Mouse (Mus musculus): ENCODE measurements at regions not wholly inside any gene's neighbourhood (a gene's known extent, or its start where the extent isn't known, plus 50 kb on each side); places are given as distances from the start of the nearest gene placed in this dataset.
"Not testable (repeated sequence)": the region's sequence is repeated elsewhere in the genome, so short reads cannot be mapped to it uniquely, and the experiment has no call there.

- no peak for DNase-seq (ENCODE audit: low spot score in 2 of 2)
Observed at GRCm38 (mm10) chr12:32434506-32435002, 56.0 kb downstream of the Ccdc71l start.

DNA sequence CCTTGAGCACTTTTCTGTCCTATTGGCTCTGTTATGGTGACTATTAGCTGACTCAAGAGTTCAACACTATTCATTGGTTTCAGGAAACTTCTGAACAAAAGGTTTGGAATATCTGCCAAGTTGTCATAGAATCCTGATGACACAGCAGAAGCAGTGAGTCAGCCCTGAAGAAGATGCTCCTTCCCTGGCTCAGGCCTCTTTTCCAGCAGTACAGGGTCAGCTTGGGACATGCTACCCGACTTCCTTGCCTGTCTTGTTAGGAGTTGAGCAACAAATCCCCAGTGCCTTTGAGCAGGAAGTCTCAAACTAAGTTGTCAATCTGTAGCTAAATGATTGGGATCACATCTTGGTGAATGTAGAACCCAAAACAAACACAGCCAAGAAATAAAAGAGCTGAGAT lies 56.6 kb downstream of the Ccdc71l start:
- DNase-seq (ENCODE audit: low spot score in 2 of 2), result no peak

DNA sequence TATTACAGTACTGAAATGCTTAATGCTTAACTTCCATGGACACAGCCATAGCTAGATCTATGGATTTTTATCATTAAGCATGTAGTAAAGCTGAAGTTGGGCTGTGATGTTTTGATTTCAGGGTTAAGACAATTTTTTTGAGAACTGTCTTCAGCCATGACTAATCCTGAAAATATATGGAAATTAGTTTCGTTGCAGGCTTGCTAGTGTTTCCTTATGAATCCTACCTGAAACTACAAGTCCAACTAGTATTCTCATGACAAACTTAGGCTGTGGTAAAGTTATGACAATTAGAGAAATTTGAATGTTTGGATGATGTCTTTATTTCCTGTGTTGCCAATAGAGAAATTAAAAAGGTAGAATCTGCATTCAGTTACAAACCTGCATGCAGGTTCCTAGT lies 59.7 kb downstream of the Ccdc71l start:
- DNase-seq (ENCODE audit: low spot score in 2 of 2), result no peak

DNA sequence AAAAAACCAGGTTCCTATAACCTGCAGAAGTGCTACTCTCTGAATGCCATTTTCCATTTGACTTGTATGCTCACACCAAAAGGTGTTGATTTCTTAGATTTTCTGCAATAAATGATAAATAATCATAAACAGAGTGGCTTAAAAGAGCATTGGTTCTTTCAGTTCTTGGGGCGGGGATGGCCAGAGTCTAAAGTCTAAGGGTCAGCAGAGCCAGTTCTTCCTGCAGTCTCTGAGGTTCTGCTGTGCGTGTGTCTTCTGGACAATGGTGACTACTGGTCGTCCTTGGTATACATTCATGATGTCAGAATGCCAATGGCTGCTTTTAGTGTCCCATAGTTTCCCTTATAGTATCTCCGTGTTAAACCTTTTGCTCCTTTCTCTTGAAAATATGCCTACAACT lies 66.3 kb downstream of the Ccdc71l start:
- no peak for DNase-seq (ENCODE audit: low spot score in 2 of 2)

DNA sequence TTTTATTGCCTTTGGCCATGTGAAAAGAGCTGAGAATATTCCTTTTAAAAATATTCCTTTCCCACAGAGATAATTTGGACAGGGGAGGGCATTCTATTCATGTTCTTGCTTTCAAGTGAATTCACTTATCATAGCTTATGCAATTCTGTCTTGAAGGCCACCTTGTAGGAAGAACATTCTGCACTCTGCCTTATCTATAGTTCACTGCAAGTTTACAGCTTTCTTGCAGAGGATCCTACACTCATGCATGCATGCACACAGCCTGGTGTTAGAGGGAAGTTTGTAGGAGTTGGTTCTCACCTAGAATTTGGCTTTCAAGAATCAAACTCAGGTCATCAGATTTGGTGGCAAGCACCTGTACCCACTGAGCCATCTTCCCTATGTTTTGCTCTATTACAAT lies 67.4 kb downstream of the Ccdc71l start:
- no peak for DNase-seq (ENCODE audit: low spot score in 2 of 2)

DNA sequence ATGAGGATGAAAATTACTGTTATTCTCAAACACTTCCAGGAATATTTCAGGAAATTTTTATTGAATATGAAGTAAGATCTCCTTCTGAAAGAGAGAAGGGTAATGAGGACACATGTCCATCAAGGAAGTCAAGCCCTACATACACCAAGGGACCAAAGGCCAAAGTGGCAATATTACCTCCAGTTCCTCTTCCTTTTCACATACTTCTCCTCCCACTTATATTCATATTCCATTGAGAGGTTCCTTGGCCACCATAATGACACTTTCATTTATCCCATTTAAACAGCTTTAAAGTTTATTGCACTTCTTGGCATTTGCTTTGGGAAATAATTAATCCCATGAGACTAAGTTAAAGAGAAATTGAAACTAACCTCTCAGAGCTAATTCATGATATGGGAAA lies 70.9 kb downstream of the Ccdc71l start:
- DNase-seq (ENCODE audit: low spot score in 2 of 2), result no peak

GRCm38 (mm10) chr12:32451226-32451625 lies 72.7 kb downstream of the Ccdc71l start:
- DNase-seq (ENCODE audit: low spot score in 2 of 2), result no peak

DNA sequence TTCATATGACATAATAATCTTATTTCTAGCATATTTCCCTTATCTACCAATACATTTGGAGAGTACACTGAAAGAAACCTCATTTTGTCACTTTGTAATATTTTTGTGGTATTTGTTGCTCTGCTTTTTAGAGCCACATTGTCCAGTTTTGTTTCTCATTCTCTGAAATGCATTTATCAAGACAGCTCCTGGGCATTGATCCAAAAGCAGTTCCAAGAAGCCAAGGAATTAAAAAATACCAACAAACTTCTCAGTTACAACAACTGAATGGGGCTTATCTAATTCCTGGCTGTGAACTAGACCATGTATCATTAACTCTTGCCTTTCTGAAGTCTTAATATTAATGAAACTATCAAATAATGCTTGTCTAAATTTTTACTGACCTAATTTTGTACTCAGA lies 76.3 kb downstream of the Ccdc71l start:
- peak in 1 of 2 experiments; percentile 7 for DNase-seq (ENCODE audit: low spot score in 2 of 2)

- DNase-seq (ENCODE audit: low spot score in 2 of 2), result not testable (repeated sequence)
Observed at GRCm38 (mm10) chr12:32455231-32455630, 76.7 kb downstream of the Ccdc71l start.

DNA sequence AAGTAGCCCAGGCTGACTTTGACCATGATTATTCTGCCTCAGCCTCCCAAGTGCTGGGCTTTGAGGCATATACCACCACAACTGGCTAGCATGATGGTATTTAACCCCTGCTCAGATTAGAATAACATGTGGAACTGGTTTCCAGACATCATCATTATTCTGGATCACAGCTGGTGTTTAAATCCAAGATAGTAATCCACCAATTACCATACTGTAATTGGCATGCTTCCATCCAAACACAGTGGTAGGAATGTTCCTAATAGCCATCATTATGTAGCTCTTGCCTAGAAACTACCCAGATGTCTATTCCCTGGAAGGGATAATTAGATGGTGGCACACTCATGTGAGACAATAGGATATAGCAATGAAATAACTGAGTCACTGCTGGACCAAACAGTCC lies 77.4 kb downstream of the Ccdc71l start:
- DNase-seq (ENCODE audit: low spot score in 2 of 2), result no peak

- DNase-seq (ENCODE audit: low spot score in 2 of 2), result no peak
Observed at GRCm38 (mm10) chr12:32456796-32457195, 78.3 kb downstream of the Ccdc71l start.

- no peak for DNase-seq (ENCODE audit: low spot score in 2 of 2)
Observed at GRCm38 (mm10) chr12:32458386-32458785, 79.9 kb downstream of the Ccdc71l start.

- no peak for DNase-seq (ENCODE audit: low spot score in 2 of 2)
Observed at GRCm38 (mm10) chr12:32460330-32460998, 82.0 kb downstream of the Ccdc71l start.

DNA sequence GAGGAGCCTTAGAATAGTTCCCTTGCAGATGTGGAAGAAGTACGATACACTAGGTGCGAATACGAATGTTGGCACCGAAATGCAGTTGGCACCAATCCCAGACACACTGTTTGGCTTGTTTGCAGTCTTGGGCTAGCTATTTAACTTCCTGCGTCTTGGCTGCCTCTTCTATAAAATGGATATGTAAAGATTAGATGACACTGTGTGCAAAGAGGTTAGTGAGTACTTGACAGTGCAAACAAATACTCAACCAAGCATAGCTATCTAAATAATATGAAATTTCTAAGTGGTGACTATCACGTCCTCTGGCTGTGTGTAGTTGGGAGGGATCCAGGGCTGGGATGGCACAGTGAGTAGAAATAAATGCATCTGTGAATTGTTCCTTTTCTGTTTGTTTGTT lies 86.9 kb downstream of the Ccdc71l start:
- peak in 1 of 2 experiments; percentile 38 for DNase-seq (ENCODE audit: low spot score in 2 of 2)

GRCm38 (mm10) chr12:32469863-32470262 lies 91.4 kb downstream of the Ccdc71l start:
- DNase-seq (ENCODE audit: low spot score in 2 of 2), result no peak

- no peak for DNase-seq (ENCODE audit: low spot score in 2 of 2)
Observed at GRCm38 (mm10) chr12:32479451-32479850, 100.9 kb downstream of the Ccdc71l start.

GRCm38 (mm10) chr12:32480268-32480667 lies 101.8 kb downstream of the Ccdc71l start:
- no peak for DNase-seq (ENCODE audit: low spot score in 2 of 2)

DNA sequence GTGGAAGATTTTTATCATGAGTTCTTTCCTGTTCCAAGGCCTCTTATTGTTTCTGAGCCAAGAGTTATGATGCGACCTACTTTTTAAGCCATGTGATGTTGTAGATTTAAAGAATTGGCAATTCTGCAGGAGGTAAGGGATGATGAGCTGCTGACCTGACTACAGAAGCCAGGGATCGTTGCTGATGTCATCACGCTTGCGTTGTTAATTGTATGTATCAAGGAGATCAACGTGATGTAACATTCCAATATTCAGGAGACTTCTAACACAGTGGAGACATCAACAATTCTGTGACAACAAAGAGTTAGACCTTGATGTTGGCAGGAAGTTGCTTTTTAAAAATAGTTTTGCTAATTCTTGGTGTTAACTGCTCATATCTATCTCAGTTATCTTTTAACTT lies 102.5 kb downstream of the Ccdc71l start:
- no peak for DNase-seq (ENCODE audit: low spot score in 2 of 2)

DNA sequence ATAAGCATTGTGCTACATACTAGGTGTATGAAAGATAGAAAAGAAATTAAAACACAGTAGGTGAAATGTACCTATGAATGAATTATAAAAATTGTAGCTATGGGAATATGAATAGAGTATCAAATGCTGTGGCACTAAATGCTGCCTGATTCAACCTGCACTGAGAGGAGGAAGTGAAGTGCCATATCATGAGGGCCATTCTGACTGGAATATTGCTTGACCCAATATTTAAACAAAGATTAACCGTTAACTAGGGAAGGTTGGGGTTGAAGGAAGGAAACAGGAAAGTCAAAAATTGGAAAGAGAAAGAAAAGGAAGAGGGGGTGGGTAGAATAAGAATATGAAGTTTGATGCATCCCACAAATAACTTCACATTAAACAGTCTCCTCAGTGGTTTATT lies 103.8 kb downstream of the Ccdc71l start:
- no peak for DNase-seq (ENCODE audit: low spot score in 2 of 2)

DNA sequence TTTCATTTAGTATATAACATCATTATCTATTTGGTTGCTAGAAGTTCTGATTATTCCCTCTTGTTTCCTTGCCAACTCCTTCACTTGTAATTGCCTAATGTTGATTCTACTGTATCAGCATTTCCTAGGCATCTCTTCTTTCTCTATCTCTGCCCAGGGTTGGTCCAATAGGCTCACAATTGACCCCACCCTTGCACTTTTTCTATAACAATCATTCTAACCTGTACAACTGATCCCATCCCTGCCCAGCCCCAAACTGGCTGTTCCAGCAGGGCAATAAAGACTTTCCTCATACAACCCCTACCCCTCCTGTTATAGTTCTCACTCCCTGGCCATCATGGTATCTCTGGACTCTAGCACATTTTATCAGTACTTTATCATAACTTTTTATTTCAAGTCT lies 104.3 kb downstream of the Ccdc71l start:
- DNase-seq (ENCODE audit: low spot score in 2 of 2), result no peak

DNA sequence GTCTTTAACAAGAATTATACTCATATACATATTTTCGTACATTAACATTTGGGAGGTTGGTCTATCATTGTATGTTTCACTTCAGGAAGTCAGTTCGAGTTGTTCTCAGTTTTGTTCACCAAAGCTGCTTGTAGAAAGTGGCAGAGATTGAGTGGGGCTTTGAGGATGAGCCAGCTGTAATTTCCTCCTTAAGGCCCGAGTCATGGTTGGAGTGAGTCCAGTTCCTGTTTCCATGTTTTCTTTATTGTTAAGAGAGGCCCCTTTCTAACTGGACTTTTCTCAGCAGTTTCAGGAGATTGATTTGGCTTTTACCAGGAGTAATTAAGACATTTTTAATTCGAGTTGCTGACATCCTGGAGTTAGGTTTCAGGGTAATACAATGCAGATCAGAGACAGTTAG lies 107.7 kb downstream of the Ccdc71l start:
- DNase-seq (ENCODE audit: low spot score in 2 of 2), result no peak

DNA sequence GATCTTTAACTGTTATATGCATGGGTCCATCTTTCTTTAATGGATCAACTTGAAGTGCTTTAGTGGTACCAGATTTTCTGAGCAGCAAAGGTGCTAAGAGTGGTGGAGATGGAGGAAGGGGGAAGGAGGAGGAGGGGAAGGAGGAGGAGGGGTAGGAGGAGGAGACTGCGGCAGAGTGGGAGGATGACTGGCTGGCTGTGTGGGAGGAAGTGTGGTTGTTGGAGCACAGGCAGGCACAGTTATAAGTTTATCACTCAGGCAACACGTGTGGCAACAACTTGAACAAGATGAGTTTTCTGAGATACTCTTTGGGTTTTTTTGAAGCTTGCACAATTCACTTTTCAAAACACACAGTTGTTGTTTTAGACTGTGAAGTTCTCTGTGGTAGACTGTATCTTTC lies 108.2 kb downstream of the Ccdc71l start:
- DNase-seq (ENCODE audit: low spot score in 2 of 2), result no peak

- no peak for DNase-seq (ENCODE audit: low spot score in 2 of 2)
Observed at GRCm38 (mm10) chr12:32487883-32488577, 109.5 kb downstream of the Ccdc71l start.

DNA sequence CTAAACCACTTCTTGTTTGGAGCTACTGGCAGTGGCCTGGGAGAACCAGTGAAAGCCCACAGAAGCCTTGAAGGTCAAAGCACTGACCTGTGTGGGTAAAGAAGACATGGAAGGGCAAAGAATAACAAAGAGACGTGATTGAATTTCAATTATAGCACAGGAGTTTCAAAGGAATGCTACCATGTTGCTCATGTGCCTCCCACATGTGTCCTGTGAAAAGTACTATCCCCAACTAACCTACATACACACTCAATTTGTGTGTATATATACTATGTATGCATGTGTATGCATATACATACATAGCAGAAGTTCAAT lies 110.0 kb downstream of the Ccdc71l start:
- no peak for DNase-seq (ENCODE audit: low spot score in 2 of 2)
